Mouse (Mus musculus) kidney, postnatal 14 days (tissue): Measurements from ENCODE around the gene Ruvbl2.
A peak's percentile ranks its signal among the peaks of the same experiment; 100 is the strongest.
"Not testable (repeated sequence)": the region's sequence is repeated elsewhere in the genome, so short reads cannot be mapped to it uniquely, and the experiment has no call there.

Source experiments
- DNase-seq: peaks from one replicate; pipeline ENCODE4 v3.0.0; 2022; ENCODE audit warnings: mixed read lengths

Gene Ruvbl2

DNA sequence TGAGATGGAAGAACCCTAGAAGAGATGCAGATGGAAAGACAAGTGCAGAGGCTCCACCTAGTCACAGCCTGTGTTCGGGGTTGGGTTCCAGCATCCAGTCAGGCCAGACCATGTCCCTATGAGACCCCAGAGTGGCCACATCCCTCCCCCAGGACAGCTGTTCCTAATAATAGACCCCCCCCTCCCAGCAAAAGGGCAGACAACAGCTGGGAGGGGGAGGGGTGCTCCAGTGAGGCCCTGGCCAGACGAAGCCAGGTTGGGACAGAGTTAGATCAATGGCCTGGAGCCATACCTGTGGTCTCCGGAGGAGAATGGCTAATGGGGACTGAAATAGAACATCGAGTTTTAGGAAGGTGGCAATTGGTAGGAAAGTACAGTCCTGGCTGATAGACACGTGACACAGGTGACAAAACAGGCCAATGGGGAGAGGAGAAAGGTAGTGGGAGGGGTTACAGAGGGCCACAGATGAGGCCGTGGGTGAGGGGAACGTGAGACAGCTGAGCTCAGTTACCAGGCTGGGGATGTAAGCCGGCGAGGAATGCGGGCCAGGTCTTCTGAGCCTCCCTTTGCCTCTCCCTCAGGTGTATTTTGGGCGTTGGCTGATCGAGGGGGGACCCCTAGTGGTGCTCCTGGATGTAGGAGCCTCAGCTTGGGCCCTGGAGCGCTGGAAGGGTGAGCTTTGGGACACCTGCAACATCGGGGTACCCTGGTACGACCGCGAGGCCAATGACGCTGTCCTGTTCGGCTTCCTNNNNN, at the start of gene Ruvbl2:
TSS of gene Ruvbl2 (minus strand) at position 576 of the 756 bp plus-strand sequence.
- DNase-seq: peak; percentile 45

GRCm38 (mm10) chr7:45486761-45487415, 49.0 kb upstream of the Ruvbl2 start, which contains the start of gene Gm45808:
Gene Gm45808, minus strand, starts transcription at chr7:45486811.
- no peak for DNase-seq

GRCm38 (mm10) chr7:45486158-45486557, 48.3 kb upstream of the Ruvbl2 start:
- no peak for DNase-seq

DNA sequence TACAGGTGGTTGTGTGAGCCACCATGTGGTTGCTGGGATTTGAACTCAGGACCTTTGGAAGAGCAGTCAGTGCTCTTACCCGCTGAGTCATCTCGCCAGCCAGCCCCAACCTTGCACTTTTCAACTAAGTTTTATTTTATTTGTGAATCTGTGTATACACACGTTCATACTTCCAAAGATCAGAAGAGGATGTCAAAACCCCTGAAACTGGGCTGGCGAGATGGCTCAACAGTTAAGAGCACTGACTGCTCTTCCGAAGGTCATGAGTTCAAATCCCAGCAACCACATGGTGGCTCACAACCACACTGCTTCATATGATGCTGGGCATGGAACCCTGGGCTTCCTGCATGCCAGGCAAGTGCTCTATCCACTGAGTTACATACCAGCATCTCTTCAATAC, 47.1 kb upstream of the Ruvbl2 start:
- DNase-seq: not testable (repeated sequence)

DNA sequence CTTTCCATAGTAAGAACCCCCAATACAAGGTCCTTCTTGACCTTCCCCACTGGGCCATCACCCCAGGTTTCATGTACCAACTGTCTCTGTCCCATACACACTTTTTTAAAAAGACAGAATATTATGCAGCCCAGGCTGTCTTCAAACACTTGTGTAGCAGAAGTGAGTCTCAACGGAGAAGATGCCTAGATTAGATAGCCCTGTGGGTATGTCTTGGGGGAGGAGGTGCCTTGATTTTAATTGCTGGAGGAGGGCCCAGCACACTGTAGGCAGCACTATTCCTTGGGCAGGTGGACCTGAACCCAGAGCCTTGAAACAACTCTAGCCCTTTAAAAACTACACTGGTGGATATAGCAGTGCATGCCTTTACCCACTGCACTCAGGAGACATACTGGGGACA, 44.3 kb upstream of the Ruvbl2 start:
- DNase-seq: no peak

DNA sequence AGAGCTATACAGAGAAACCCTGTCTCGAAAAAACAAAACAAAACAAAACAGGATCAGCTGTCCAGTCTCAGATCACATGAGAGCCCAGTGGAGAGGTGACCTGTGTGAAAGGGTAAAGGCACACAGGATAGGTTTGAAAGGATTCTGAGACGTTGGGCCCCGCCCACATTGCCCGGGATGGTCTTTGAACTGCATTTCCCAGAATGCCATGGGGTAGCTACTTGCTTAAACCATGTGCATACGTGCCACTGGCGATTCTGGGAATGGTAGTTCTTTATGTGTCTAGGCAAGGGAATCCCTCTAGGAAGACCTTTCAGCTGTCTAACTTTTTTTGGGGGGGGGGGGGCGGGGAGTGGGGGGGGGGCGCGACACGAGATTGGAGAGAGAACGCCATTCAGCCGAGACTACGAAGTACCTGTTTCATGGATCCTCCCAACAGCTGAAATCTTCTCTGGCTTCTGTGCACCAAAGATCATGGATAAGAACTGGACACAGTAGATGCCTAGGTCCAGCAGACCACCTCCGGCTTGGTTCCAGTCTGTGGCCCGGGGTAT, 43.6 kb upstream of the Ruvbl2 start, which contains the start of gene Tulp2:
TSS of gene Tulp2 (plus strand) at position 504 of the 554 bp plus-strand sequence.
- DNase-seq: peak; percentile 84

GRCm38 (mm10) chr7:45480310-45480709, 42.4 kb upstream of the Ruvbl2 start:
- not testable (repeated sequence) for DNase-seq

- no peak for DNase-seq
Measured at GRCm38 (mm10) chr7:45478774-45479173, 40.9 kb upstream of the Ruvbl2 start.

- peak; percentile 75 for DNase-seq
Measured at GRCm38 (mm10) chr7:45477003-45477402, 39.1 kb upstream of the Ruvbl2 start.

DNA sequence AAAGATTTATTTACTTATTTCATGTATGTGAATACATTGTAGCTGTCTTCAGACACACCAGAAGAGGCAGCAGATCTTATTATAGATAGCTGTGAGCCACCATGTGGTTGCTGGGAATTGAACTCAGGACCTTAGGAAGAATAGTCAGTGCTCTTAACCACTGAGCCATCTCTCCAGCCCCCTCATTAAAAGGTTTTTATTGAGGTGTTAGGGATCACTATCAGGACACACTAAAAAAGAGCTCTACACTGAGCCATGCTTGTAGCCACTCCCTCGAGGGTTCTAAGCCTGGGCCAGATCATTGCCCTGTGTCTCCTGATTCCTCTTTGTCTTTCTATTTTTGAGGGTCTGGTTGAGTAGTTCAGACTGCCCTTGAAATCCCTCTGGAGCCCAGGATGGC, 38.6 kb upstream of the Ruvbl2 start:
- DNase-seq: no peak

GRCm38 (mm10) chr7:45475291-45475969, 37.5 kb upstream of the Ruvbl2 start:
- DNase-seq: peak; percentile 66

- DNase-seq: peak; percentile 84
Measured at GRCm38 (mm10) chr7:45470869-45471268, 33.0 kb upstream of the Ruvbl2 start.

- DNase-seq: no peak
Measured at GRCm38 (mm10) chr7:45467090-45467670, 29.3 kb upstream of the Ruvbl2 start.

- DNase-seq: peak; percentile 97
Measured at GRCm38 (mm10) chr7:45466283-45467089, 28.6 kb upstream of the Ruvbl2 start, which contains the start of gene Bax. Gene Bax, minus strand, starts transcription at chr7:45466898.

- DNase-seq: peak; percentile 49
Measured at GRCm38 (mm10) chr7:45465549-45465948, 27.7 kb upstream of the Ruvbl2 start.

DNA sequence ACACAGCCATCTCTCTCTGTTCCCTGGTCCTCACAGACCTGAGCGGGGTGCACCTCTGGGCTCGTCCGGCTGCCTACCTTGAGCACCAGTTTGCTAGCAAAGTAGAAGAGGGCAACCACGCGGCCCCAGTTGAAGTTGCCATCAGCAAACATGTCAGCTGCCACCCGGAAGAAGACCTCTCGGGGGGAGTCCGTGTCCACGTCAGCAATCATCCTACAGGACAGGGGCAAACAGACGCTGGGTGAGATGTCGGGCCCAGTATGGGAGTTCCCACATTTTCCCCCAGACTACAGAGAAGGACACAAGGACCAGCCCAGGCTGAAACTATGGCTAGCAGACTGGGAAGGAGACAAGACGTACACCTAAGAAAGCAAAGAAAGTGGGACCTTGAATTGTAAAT, 27.2 kb upstream of the Ruvbl2 start:
- no peak for DNase-seq

- no peak for DNase-seq
Measured at GRCm38 (mm10) chr7:45463987-45464778, 26.3 kb upstream of the Ruvbl2 start.

GRCm38 (mm10) chr7:45462868-45463267, 25.0 kb upstream of the Ruvbl2 start:
- DNase-seq: not testable (repeated sequence)

DNA sequence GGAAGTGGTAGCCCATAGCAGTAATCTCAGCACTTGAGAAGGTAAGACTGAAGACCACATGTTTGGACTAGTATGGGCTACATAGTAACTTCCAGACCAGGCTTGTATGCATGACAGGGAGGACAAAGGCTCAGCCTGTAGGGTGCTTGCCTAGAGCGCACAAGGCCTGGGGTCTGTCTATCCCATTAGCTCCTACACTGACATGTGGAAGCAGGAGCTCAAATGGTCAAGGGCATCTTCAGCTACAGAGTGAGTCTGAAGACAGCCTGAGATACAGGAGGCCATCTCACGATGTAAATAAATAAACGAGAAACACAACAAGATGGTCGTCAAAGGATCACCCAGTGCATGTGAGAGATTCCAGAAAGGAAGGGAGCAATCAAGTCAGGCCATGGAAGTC, 24.4 kb upstream of the Ruvbl2 start:
- DNase-seq: no peak

DNA sequence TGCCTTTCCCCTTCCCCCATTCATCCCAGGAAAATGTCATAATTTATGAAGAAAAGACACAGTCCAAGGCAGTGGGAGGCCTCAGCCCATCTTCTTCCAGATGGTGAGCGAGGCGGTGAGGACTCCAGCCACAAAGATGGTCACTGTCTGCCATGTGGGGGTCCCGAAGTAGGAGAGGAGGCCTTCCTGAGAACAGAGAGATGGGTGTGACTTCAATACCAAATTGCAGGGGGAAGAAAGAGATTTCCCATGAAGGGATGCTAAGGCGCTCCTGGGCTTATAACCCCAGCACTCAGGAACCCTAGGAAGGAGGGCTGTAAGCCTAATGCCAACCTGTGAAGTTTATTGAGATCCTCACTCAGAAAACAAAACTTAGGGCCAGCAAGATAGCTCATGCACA, 23.9 kb upstream of the Ruvbl2 start:
- no peak for DNase-seq

- peak; percentile 39 for DNase-seq
Measured at GRCm38 (mm10) chr7:45461326-45461725, 23.4 kb upstream of the Ruvbl2 start.
